Mouse (Mus musculus): ENCODE data around the gene Tram1l1.

GRCm38 (mm10) chr3:124319254-124319653 lies 1.4 kb upstream of the Tram1l1 start:
- TF ChIP-seq ZC3H11A (IDR thresholded peaks at IDR 0.05; ENCODE audit: borderline replicate concordance, low read depth, low read length) (no peak), MAFK (IDR thresholded peaks at IDR 0.05; ENCODE audit: insufficient read depth, low read depth, low read length) (no peak)
